Mouse (Mus musculus): ENCODE results near the gene Popdc3. TPM values are rescaled to one million over a fixed set of nuclear protein-coding genes. Genes with fewer than 3 reads are reported as not detected.

Gene Popdc3
- polyA plus RNA-seq, 1 experiment = not detected

- TF ChIP-seq GATA1 (IDR thresholded peaks at IDR 0.05; ENCODE audit: low read length) = no peak
Observed at GRCm38 (mm10) chr10:45180677-45181326, 2.9 kb downstream of the Popdc3 start.

DNA sequence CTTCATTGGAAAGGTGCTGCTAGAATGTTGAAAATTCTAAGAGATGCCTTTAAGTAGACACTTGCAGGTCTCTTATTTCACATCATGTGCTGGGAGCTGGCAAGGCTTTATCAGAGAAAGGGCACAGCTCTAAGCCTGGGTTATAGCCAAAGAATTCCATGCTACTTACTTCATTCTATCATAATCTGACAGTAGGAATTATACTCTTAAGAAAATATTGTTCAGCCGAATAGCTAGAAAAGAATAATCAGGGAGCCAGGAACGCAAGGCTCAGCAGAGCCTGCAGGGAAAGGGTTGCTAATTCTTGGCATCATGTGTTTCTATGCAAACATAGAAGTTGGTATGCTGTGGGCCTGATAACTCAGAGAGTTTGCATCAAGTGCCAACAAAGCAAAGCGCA, 3.4 kb downstream of the Popdc3 start:
- no peak for TF ChIP-seq GATA1 (IDR thresholded peaks at IDR 0.05; ENCODE audit: low read length)

GRCm38 (mm10) chr10:45185457-45185856, 7.6 kb downstream of the Popdc3 start:
- no peak for TF ChIP-seq GATA1 (IDR thresholded peaks at IDR 0.05; ENCODE audit: low read length)

GRCm38 (mm10) chr10:45193330-45194310, 15.7 kb downstream of the Popdc3 start:
- TF ChIP-seq GATA1 (IDR thresholded peaks at IDR 0.05; ENCODE audit: low read length) = no peak

GRCm38 (mm10) chr10:45194531-45194930, 16.6 kb downstream of the Popdc3 start:
- no peak for TF ChIP-seq GATA1 (IDR thresholded peaks at IDR 0.05; ENCODE audit: low read length)

GRCm38 (mm10) chr10:45204582-45204981, 26.7 kb downstream of the Popdc3 start:
- TF ChIP-seq GATA1 (IDR thresholded peaks at IDR 0.05; ENCODE audit: low read length) = no peak

DNA sequence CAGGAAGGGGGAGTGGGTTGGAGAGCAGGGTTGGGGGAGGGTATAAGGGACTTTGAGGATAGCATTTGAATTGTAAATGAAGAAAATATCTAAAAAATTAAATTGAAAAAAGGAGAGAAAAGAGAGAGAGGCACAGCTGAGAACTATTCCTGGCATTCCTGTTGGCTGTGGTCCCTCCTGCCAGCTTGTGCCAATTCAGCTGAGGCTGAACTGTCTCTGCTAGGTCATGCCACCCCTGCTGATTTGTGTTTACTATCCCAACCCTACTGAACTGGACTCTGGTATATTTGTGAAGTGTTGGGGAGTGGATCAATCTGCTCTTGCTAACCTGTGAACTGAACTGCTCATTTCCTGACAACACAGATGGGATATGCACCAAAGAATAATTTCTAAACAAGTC, 32.3 kb downstream of the Popdc3 start:
- TF ChIP-seq GATA1 (IDR thresholded peaks at IDR 0.05; ENCODE audit: low read length) = no peak

GRCm38 (mm10) chr10:45216676-45217075, 38.8 kb downstream of the Popdc3 start:
- no peak for TF ChIP-seq GATA1 (IDR thresholded peaks at IDR 0.05; ENCODE audit: low read length)

- TF ChIP-seq GATA1 (IDR thresholded peaks at IDR 0.05; ENCODE audit: low read length) = no peak
Observed at GRCm38 (mm10) chr10:45229954-45230353, 52.1 kb downstream of the Popdc3 start.

DNA sequence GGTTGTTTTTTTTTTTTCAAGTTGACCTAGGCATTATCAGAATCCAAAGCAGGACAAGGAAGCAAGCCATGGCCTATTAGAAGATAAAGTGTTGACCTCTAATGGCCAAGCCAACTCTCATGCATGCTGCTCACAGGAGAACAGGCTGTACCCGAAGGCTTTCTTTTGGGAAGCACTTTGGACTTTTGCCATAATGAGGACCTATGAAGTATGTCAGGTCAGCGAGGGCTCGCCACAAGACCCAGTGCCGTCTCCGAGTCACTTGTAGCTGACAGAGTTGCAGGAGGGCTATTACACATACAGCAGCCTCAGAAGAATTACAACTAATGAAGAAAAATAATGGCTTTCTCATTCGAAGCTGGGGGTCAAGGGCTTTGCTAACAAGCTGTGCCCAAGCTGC, 55.5 kb downstream of the Popdc3 start:
- TF ChIP-seq GATA1 (IDR thresholded peaks at IDR 0.05; ENCODE audit: low read length) = no peak

DNA sequence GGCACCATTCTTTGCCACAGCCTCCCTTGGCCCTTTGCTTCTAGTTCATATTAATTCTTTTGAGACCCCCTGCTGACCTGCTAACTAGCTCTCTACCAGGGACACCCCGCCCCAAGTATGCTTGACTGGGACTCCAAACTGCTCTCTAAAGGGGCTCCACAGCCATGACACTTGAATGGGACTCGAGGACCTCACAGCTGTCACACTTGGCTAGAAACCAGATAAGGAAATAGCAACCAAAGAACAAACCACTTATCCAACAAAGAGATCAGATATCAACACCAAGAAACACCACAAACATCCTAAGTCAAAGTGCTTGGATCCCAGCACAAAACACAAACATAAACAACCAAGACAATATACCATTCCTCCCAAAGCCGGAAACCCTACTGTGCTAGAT, 58.4 kb downstream of the Popdc3 start:
- no peak for TF ChIP-seq GATA1 (IDR thresholded peaks at IDR 0.05; ENCODE audit: low read length)

DNA sequence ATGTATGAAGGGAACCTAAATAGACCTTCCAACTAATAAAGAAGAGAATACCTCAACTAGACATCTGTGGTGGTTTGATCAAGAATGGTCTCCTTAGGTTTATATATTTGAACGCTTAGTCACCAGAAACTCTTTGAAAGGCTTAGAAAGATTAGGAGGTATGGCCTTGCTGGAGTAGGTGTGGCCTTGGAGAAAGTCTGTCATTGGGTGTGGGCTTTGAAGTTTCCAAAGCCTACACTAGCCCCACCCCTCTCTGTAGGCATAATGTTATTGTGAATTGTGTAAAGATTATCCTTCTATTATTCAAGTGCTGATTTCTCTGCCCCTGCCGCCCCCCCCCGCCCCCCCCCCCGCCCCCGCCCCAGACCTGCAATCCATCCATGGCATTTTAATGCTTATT, 59.6 kb downstream of the Popdc3 start:
- TF ChIP-seq GATA1 (IDR thresholded peaks at IDR 0.05; ENCODE audit: low read length) = no peak

DNA sequence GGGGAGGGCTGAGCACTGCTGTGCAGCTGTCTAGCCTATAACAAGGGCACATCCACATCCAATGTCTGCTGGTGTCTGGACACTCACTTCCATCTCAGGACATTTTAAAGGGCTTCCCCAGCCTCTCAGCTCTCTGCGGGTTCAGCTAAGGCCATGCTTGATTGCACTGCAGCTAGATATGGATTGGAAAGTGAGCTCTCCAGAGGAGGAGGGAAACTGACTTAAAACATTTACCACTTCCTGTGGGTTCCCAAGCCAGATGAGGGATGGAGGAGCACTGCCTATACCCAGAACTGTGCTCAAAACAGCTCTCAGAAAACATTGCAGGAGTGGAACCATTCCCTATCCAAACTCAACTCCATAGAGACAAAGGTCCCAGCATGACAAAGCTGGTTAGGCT, 82.6 kb downstream of the Popdc3 start:
- TF ChIP-seq GATA1 (IDR thresholded peaks at IDR 0.05; ENCODE audit: low read length) = no peak

- TF ChIP-seq GATA1 (IDR thresholded peaks at IDR 0.05; ENCODE audit: low read length) = no peak
Observed at GRCm38 (mm10) chr10:45262126-45262525, 84.2 kb downstream of the Popdc3 start.

DNA sequence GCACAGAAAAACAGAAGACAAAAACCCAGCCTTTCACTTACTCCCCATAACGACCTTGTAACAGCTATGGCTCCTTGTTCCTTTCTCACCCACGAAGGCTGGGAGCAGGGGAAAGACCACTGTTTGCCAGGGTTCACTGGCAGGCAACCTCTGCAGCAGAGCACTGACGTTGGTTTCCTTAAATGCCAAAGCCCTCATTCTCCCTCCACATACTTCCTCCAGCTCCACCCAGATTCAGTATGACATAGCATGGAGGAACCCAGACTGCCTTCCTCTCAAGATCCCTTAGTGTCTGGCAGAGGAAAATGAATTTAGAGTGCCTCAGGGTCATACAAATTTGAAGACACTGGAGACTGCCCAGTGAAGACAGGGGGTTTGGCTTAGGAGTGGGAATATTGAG, 98.6 kb downstream of the Popdc3 start:
- TF ChIP-seq GATA1 (IDR thresholded peaks at IDR 0.05; ENCODE audit: low read length) = no peak

DNA sequence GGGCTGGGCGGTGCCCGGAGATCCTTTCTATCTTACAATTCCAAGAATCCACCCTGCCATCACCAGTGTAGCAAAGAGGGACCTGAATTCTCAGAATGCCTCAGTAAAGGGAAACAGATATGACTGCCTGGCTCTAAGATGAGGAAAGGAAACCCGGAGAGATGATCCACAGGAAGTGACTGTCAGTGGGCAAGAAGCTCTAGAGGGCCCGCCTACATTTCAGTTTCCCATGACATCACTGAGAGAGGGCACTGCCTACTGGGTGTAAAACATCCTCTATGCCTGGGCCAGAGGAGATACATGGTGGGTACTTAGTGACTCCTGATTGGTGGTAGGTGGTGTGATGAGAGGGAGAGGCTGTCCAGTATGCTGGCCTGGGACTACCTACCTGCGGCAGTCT, 99.1 kb downstream of the Popdc3 start:
- no peak for TF ChIP-seq GATA1 (IDR thresholded peaks at IDR 0.05; ENCODE audit: low read length)

DNA sequence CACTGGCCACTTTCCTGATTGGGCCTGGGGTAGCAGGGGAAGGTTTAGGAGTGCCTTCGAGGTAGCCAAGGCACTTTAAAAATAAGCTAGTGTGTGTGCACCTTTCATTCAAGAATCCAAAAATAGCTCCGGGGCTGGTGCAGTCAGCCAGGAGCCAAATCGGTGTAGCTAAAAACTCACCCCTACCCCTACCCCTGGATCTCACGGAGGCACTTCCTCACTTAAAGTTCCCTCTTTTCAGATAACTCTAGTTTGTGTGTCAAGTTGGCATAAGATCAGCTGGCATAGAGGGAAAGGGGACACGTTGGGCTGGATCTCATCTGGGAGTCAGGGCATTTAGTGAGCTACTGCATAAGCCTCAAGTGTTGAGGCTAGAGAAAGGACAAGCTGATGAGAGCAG, 107.8 kb downstream of the Popdc3 start:
- TF ChIP-seq GATA1 (IDR thresholded peaks at IDR 0.05; ENCODE audit: low read length) = no peak
